Mouse (Mus musculus) olfactory bulb, adult 2 months (tissue): ENCODE measurements around the gene Anks1.

Experiments
- CTCF ChIP-seq: fragments of 200-500 bp; IDR thresholded peaks from 2 replicates; pipeline ENCODE4 v1.5.1; 2012; ENCODE audit warnings: low read depth, mild to moderate bottlenecking, low read length, moderate library complexity; ENCODE audit not compliant: insufficient read depth
- POLR2A ChIP-seq: fragments of 200-500 bp; IDR thresholded peaks from 2 replicates; pipeline ENCODE4 v1.6.1; 2012; ENCODE audit warnings: mild to moderate bottlenecking, low read depth, low read length, moderate library complexity; ENCODE audit not compliant: insufficient read depth

DNA sequence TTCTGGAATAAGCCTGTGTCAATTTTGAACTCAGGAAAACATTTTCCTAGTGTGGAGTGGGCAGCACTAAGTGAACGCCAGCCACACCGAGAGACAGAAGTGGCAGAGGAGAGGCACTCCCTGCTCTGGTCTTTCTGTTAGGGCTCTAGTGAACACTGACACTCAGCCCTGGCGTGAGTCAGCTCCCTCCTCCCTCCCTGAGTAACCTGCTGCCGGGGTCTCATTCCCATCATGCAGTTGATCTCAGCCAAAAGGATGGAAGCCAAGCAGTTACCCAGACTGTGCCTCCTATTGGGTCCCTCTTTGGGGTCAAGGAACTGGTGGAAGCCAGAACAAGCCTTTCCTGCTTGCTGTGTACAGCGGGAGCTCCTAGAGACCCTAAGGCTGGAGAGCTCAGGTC lies 138.4 kb downstream of the Anks1 start:
- no peak for TF ChIP-seq CTCF
- TF ChIP-seq POLR2A: no peak
